Mouse (Mus musculus): ENCODE measurements at regions not wholly inside any gene's neighbourhood (a gene's known extent, or its start where the extent isn't known, plus 50 kb on each side); places are given as distances from the start of the nearest gene placed in this dataset.
"Not testable (repeated sequence)": the region's sequence is repeated elsewhere in the genome, so short reads cannot be mapped to it uniquely, and the experiment has no call there.

DNA sequence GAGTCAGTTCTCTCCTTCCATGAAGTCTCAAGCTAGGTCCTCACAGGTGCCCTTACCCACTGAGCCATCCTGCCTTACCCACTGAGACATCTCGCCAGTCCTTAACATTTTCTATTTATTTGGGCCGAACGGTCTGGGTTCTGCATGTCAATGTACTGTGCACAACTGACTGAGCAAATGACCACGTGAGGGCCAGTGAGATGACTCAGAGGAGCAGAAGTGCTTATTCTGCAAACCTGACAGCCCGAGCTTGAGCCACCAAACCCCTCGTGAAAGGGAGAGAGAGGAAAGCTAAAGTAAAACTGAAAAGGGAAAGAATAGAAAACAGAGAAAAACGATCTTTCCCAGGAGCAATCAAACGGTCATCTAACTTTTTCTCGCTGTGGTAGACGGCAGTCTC is 52.2 kb upstream of the Nmd3 start:
- DNase-seq (ENCODE audit: low spot score in 2 of 2): no peak

DNA sequence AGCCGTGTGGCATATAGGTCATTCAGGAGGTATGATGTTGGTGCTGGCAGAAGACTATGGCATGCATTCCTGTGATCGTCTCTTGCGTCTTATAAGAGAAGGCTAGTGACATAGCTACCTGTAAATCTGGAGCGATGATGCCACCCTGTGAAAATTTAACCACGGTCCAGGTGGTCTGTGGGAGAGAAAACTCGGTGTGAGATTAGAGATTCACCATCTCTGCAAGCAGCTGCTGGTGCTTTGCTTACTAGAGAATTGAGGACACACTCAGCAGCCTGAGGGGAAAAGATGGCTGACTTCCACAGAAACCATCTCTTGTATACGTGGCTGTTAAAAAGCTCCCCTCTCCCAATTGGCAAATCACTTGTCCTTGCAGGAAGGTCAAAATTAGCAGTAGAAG is 54.0 kb upstream of the Nmd3 start:
- DNase-seq (ENCODE audit: low spot score in 2 of 2): peak in 1 of 2 experiments; percentile 21

DNA sequence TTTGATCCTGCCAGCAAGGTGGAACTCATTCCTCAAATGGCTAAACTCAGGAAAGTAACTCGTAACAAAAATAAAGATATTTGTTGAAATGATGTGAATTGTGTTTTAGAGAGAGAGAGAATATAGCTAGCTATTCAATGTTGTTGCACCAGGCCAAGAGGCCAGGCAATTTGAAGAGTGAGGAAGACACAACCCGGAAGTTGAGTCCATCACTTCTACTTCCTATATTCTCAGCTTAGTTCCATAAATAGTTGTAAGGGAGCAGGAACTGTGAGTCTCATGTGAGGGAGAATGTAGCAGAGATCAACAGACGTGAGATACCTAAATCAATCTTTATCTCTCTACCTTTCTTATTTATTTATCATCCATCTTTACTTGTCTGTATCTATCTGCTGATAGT is 54.4 kb upstream of the Nmd3 start:
- DNase-seq (ENCODE audit: low spot score in 2 of 2): no peak

DNA sequence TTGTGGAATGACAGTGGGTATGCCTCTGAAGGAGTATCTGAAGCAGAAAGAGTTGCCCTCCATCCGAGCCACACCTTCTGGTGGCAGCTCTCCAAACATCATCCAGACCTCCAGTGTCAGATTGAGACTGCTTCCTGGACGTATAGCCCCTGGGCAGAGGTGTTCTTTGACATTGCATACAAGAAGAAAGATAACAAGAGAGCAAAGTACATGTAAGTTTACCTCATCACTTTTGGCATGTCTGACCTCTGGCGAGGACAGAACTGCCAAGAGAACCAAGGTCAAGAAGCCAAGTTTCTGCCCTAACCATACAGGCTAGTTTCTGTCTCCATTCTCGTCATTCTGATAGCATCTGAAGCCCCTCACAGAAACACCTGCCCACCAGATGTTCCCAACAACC is 57.5 kb upstream of the Nmd3 start:
- no peak for DNase-seq (ENCODE audit: low spot score in 2 of 2)

DNA sequence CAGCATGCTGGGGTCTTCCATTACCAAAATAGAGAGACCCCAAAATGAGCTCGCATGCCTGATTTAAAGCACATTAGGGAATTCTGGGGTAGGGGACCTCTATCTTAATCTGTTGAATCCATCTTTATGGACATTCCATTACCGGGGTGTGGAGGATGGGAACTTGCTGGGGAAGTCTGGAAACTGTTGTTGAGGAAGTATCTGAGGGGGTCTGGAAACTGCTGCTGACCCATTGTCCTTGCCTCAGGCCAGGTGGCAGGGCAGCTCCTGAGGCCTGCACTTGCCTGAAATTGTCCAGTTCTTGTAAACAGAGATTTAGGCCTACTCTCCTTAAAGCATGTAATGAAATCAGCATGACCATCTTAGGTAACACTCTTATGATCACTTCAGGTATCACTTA is 59.4 kb upstream of the B3galnt1 start:
- no peak for DNase-seq (ENCODE audit: low spot score in 2 of 2)

DNA sequence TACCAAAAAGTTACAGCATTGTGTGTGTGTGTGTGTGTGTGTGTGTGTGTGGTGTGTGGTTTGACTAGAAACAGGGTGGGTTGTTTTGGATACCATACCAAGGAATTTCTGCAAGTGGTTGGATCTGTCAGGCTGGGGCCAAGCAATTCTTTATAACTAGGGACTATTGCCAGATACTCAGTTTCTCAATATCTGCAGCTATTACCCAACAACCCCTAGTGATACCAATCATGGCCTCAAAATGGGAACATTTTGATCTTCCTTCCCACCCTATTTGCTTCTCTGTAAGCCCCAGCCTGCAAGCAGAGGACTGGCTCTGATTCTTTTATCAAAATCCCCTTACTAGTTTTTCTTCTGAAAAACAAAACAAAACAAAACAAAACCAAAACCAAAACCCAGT is 58.8 kb upstream of the B3galnt1 start:
- DNase-seq (ENCODE audit: low spot score in 2 of 2): no peak

DNA sequence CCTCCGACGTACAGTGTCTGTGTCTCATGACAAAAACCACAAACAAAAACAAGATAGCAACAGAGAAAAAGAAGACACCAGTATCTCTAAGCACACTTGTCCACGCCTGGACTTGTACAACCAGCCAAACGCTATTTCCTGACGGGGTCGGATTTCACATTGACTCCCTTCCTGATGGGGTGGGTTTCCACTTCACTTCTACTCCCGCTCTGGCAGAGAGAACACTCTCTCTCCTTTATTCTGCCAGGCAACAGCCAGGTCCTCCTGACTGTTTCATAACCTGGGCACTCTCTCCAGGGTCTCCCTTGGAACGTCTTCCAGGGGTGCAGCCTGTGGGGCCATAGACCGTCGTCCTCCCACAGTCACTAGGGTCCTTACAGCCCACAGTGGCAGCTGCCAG is 56.9 kb upstream of the B3galnt1 start:
- not testable (repeated sequence) for DNase-seq (ENCODE audit: low spot score in 2 of 2)

DNA sequence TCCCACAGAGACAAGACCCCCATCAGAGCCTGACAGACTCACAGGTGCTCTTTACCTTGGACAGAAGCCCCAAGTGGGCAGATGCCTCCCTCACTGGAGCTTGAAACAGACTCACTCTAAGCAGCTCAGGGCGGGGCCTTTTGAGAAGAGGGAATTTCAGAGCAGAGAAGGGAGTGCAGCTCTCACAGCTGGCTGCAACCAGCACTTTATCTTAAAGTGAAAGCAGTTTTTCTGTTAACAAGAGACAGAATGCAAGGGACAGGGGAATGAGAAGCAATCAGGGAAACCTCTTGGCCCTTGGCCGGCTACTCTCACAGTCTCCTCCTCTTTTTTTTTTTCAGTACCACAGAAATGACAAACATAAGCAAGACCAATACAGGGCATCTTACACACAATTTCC is 56.2 kb upstream of the B3galnt1 start:
- no peak for DNase-seq (ENCODE audit: low spot score in 2 of 2)

DNA sequence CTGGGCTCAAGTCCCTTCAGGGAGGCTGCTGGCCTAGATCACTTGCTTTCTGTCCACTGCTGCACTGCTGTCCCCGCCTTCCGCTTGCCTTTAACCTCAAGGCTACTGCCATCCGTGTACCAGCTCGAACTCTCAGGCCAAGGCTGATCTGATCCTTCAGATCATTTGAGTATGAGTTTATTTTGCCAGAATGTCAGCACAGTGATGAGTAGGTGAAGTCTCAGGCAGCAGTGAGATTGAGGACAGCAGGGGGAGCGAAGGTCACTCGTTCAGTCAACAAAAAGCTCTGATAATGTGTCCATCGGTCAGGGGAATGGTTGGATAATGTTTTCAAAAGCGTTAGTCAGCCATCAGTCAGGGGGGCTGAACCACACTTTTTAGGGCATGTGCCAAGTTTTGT is 54.6 kb upstream of the B3galnt1 start:
- DNase-seq (ENCODE audit: low spot score in 2 of 2): not testable (repeated sequence)

DNA sequence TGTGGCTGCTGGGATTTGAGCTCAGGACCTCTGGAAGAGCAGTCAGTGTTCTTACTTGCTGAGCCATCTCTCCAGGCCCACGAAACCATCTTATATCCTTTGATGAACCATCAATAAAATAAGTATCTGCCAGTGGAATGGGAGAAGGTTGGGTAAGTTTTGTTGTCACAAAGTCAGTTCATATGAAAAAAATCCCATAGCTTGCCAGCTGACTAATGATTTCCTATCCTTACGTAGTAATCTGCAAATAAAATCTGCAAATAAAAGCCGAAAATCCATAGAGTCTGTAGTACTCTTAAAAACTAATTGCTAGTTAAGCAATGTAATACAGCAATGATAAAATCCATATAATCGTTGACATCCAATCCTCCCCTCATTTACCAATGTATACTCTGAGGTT is 50.8 kb upstream of the B3galnt1 start:
- DNase-seq (ENCODE audit: low spot score in 2 of 2): no peak
